Mouse (Mus musculus) adrenal gland, postnatal 10 days (tissue): ENCODE measurements around the gene Gstcd. TPM values are rescaled to one million over a fixed set of nuclear protein-coding genes. Genes with fewer than 3 reads are reported as not detected.

ENCODE experiments used
- DNase-seq: peaks from one replicate; pipeline ENCODE4 v3.0.0; 2021; ENCODE audit warnings: mixed read lengths
- total RNA-seq, 2 experiments: library from RNA; stranded (reverse); gene quantifications; 2 replicates each; pipeline ENCODE4 v1.2.3; 2021

The Gstcd gene
- total RNA-seq, 2 experiments from 2014 or later: 12.8 to 15.8 TPM

DNA sequence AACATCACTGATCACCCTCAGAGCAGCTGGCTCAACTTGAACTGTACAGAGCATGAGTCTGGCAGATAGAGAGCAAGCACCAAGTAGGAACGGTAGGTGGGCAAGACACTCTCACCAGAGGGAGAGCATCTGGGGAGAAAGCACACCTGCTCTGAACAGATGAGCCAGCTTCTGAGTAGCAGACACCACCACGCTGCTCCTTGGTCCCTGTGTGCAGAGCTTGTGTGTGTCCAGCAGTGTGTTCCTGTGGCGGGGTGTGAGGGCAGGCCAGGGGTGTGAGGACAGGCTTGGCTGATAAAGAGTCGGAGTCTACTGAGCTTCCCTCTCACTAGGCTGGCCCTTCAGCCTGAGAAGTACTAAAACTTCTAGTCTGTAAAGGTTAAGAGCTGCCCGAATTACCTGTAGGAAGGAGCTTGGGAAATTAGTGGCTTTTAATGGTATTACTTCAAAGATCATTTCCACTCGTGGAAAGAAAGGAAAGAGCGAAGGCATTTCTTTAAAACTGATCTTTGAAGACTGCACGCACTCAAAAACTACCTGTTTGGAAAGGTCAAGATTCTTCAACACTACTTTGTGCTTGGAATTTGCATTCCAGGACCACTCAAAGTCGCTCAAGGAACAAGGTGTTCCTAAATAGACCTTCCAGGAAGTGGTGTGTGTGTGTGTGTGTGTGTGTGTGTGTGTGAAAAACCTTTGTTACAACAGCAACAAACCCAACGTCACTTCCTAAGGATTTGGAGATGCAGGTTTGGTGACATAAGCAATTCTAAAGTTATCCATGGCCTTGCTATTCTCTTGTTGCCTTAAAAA lies 151.4 kb downstream of the Gstcd start:
- DNase-seq: no peak

GRCm38 (mm10) chr3:132939006-132939405 lies 152.8 kb downstream of the Gstcd start:
- DNase-seq: peak; percentile 46

DNA sequence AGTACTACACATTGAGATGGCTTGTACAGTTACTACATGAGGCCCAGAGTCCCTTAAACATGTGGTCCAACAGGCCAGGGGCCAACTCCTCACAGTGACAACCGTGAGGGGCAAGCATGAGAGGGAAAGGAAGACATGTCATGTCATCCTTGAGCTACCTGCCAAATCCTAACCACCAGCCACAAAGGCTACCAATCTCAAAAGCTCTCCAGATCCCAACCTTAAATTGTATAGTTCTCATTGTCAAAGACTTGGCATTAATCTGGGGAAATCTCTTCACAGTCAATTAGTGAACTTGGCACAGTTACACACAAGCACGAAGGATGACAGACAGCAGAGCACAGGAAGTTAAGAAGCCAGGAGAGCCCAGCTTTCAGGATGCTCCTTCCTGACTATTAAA lies 157.2 kb downstream of the Gstcd start:
- DNase-seq: no peak

Other genes starting within 250 kb of the Gstcd start
- gene Npnt, start 141.7 kb downstream of the Gstcd start, total RNA-seq: 10 to 100 TPM; 20.6 to 22.1 TPM
- 10 to 100 TPM; 12.2 to 12.6 TPM for gene Ints12, start 193 bp downstream of the Gstcd start, total RNA-seq
- not detected for gene Arhgef38, start 142.9 kb upstream of the Gstcd start, total RNA-seq
- 10 to 100 TPM; 82.8 to 91.9 TPM for gene Ppa2, start 218.1 kb upstream of the Gstcd start, total RNA-seq